Mouse (Mus musculus) kidney, postnatal 36 days (tissue): ENCODE measurements at regions not wholly inside any gene's neighbourhood (a gene's known extent, or its start where the extent isn't known, plus 50 kb on each side); places are given as distances from the start of the nearest gene placed in this dataset.

Experiments
- DNase-seq, 2 experiments: peaks; one replicate each; pipeline ENCODE4 v3.0.0; 2021 to 2022; ENCODE audit warnings: mixed read lengths in 2 of 2

- DNase-seq, result no peak
These were observed 67.8 kb downstream of the Nkx6-1 start for GRCm38 (mm10) chr5:101596996-101597395.

- DNase-seq, result no peak
These were observed 73.6 kb downstream of the Nkx6-1 start for GRCm38 (mm10) chr5:101591236-101591635.

- DNase-seq, result no peak
These were observed 74.3 kb downstream of the Nkx6-1 start for GRCm38 (mm10) chr5:101590341-101591124.

- no peak for DNase-seq
These were observed 91.8 kb downstream of the Nkx6-1 start for GRCm38 (mm10) chr5:101572966-101573365.

GRCm38 (mm10) chr5:101565770-101566169, 99.0 kb downstream of the Nkx6-1 start:
- no peak for DNase-seq

- DNase-seq, result no peak
These were observed 104.4 kb downstream of the Nkx6-1 start for GRCm38 (mm10) chr5:101560366-101560765.

- peak; percentile 70 to 76 for DNase-seq
These were observed 106.4 kb downstream of the Nkx6-1 start for GRCm38 (mm10) chr5:101558279-101558987.

GRCm38 (mm10) chr5:101557156-101557555, 107.6 kb downstream of the Nkx6-1 start:
- no peak for DNase-seq

GRCm38 (mm10) chr5:101543326-101543725, 121.5 kb downstream of the Nkx6-1 start:
- no peak for DNase-seq

- DNase-seq, result no peak
These were observed 125.0 kb downstream of the Nkx6-1 start for GRCm38 (mm10) chr5:101539818-101540217.

GRCm38 (mm10) chr5:101539254-101539549, 125.6 kb downstream of the Nkx6-1 start:
- no peak for DNase-seq

GRCm38 (mm10) chr5:101538410-101539253, 126.2 kb downstream of the Nkx6-1 start:
- DNase-seq, result no peak

GRCm38 (mm10) chr5:101537518-101538380, 127.0 kb downstream of the Nkx6-1 start:
- DNase-seq, result no peak

- DNase-seq, result no peak
These were observed 129.3 kb downstream of the Nkx6-1 start for GRCm38 (mm10) chr5:101535451-101535850.

- DNase-seq, result peak; percentile 51 to 57
These were observed 139.4 kb downstream of the Nkx6-1 start for GRCm38 (mm10) chr5:101525346-101525745.

GRCm38 (mm10) chr5:101524670-101525069, 140.1 kb downstream of the Nkx6-1 start:
- peak in 1 of 2 experiments; percentile 15 for DNase-seq

GRCm38 (mm10) chr5:101523902-101524301, 140.9 kb downstream of the Nkx6-1 start:
- DNase-seq, result no peak

GRCm38 (mm10) chr5:101523490-101523889, 141.3 kb downstream of the Nkx6-1 start:
- DNase-seq, result peak; percentile 4 to 25

GRCm38 (mm10) chr5:101520935-101521655, 143.7 kb downstream of the Nkx6-1 start:
- no peak for DNase-seq

GRCm38 (mm10) chr5:101518791-101519547, 145.8 kb downstream of the Nkx6-1 start:
- DNase-seq, result no peak

GRCm38 (mm10) chr5:101497698-101498048, 167.1 kb downstream of the Nkx6-1 start:
- no peak for DNase-seq
